Comparison of ENCODE assay signal across 17 mouse cellular contexts in the genomic region with DNA sequence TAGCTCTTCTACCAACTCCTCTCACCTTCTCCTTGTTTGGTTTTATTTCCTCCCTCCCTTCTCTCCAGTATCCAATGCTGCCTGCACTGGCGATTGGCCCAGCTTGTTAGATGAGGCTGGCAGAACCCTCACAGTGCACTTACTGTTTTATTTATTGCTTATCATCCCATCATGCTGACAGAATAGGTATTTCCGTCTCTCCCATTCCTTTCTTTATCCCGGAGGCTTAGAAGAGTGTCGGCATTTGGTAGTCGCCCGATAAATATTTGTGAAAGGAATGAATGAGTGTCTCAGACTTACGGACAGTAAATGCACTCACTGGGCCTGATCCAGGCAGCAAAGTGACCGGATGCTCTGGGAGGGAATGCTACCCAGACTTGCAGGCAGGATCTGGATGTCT.
"Had no signal": no experiment of that assay in that cellular context is flagged by ENCODE, and none has a peak within 500 bp of the region (broad histone marks: within the 10 kb centered on the region; RNA-seq: fewer than 3 reads in every experiment).

No protein-coding gene starts in this region.

- H3K4me1 ChIP-seq: kidney, embryonic 15.5 days; liver, embryonic 13.5 days; midbrain, embryonic 12.5 days had no signal

- DNase-seq: kidney, adult 11 months; kidney, adult 8-10 months; kidney, postnatal 10 days; kidney, postnatal 36 days; layer of hippocampus, postnatal 36 days; liver, embryonic 13.5 days; lung, adult 2 months; lung, postnatal 14 days; lung, postnatal 4 days; retina, postnatal 1 day; thymus, postnatal 25 days had no signal

- H3K27ac ChIP-seq: kidney, embryonic 15.5 days; left cerebral cortex, adult 2 months; liver, embryonic 13.5 days; midbrain, embryonic 12.5 days; neural tube, embryonic 13.5 days had no signal

- H3K36me3 ChIP-seq: kidney, embryonic 15.5 days; liver, embryonic 13.5 days; midbrain, embryonic 12.5 days; neural tube, embryonic 13.5 days had no signal

- H3K4me3 ChIP-seq: kidney, embryonic 15.5 days; left cerebral cortex, adult 2 months; liver, embryonic 13.5 days; midbrain, embryonic 12.5 days; myocyte; neural tube, embryonic 13.5 days had no signal

- H3K4me2 ChIP-seq: kidney, embryonic 15.5 days; liver, embryonic 13.5 days; midbrain, embryonic 12.5 days; neural tube, embryonic 13.5 days had no signal

- H3K9ac ChIP-seq: kidney, embryonic 15.5 days; liver, embryonic 13.5 days; midbrain, embryonic 12.5 days; neural tube, embryonic 13.5 days had no signal

- H3K27me3 ChIP-seq: kidney, embryonic 15.5 days; liver, embryonic 13.5 days; midbrain, embryonic 12.5 days; neural tube, embryonic 13.5 days had no signal

- ATAC-seq: midbrain, embryonic 16.5 days had no signal
